Mouse (Mus musculus) heart, embryonic 16.5 days (tissue): ENCODE data around the gene Il1rn. TPM values are rescaled to one million over a fixed set of nuclear protein-coding genes. Genes with fewer than 3 reads are reported as not detected.

Experiments used
- ATAC-seq: fragments of 200-750 bp; cut with Nextera tagmentation; replicated peaks from 2 replicates; pipeline ENCODE4 v1.8.0; 2017; ENCODE audit warnings: moderate number of reproducible peaks; ENCODE audit not compliant: insufficient read depth, low FRiP score; ENCODE audit errors: extremely low read depth
- H3K27ac ChIP-seq: fragments of 300-500 bp; sonication (generic); 2 replicates; pipeline ENCODE4 v1.5.1; 2014; ENCODE audit warnings: mild to moderate bottlenecking, low read length, control low read depth, moderate library complexity
- H3K27me3 ChIP-seq: fragments of 300-500 bp; sonication (generic); 2 replicates; pipeline ENCODE4 v1.6.1; 2014; ENCODE audit warnings: low read length, mixed read lengths; ENCODE audit not compliant: control insufficient read depth, insufficient read depth
- H3K36me3 ChIP-seq: fragments of 300-500 bp; sonication (generic); 2 replicates; pipeline ENCODE4 v1.6.1; 2014; ENCODE audit not compliant: control insufficient read depth, insufficient read depth
- H3K4me1 ChIP-seq: fragments of 300-500 bp; sonication (generic); 2 replicates; pipeline ENCODE4 v1.6.1; 2014; ENCODE audit warnings: low read length, mixed read lengths; ENCODE audit not compliant: control insufficient read depth, insufficient read depth
- H3K4me2 ChIP-seq: fragments of 300-500 bp; sonication (generic); 2 replicates; pipeline ENCODE4 v1.6.1; 2014; ENCODE audit warnings: low read depth, mild to moderate bottlenecking, control low read depth, low read length
- H3K4me3 ChIP-seq: fragments of 300-500 bp; sonication (generic); 2 replicates; pipeline ENCODE4 v1.5.1; 2014; ENCODE audit warnings: mild to moderate bottlenecking, control low read depth, low read length
- H3K9ac ChIP-seq: fragments of 300-500 bp; sonication (generic); 2 replicates; pipeline ENCODE4 v1.6.1; 2014; ENCODE audit warnings: low read length, control low read depth
- H3K9me3 ChIP-seq: fragments of 300-500 bp; sonication (generic); replicated peaks from 2 replicates; pipeline ENCODE4 v1.6.1; 2016; ENCODE audit warnings: low read length; ENCODE audit not compliant: control insufficient read depth
- WGBS: fragments of 180-500 bp; shearing (Covaris S2); extraction: QIAGEN DNeasy Blood & Tissue Kit; methylation state at CpG from one replicate; pipeline ENCODE4 v1.1.7; 2014; 5-methylcytosine and 5-hydroxymethylcytosine counted together
- polyA plus RNA-seq: library from polyadenylated mRNA; unstranded; fragments of >200 nt; fragmentation: Nextera tagmentation; extraction: Ambion mirVana; gene quantifications from 2 replicates; pipeline ENCODE4 v1.2.1, GENCODE M21; 2015

Il1rn gene
- polyA plus RNA-seq = 0.85 and 2.1 TPM in 2 replicates

- H3K4me3 ChIP-seq = no peak within 1 kb of the TSS
- H3K36me3 ChIP-seq = no peaks in the 10 kb centered on the region
- ATAC-seq = no peak
- H3K27ac ChIP-seq = no peak within 1 kb of the TSS
- peaks cover 5% of the 10 kb centered on the region for H3K4me1 ChIP-seq
- H3K9me3 ChIP-seq = no peaks in the 10 kb centered on the region
- no peaks in the 10 kb centered on the region for H3K27me3 ChIP-seq
- H3K9ac ChIP-seq = no peak within 1 kb of the TSS
- 76% methylated on average over 2 of the region's 2 CpGs for WGBS
- H3K4me2 ChIP-seq = no peak within 1 kb of the TSS
These were observed at the start of gene Il1rn for GRCm38 (mm10) chr2:24336545-24336944. Gene Il1rn (plus strand): TSS chr2:24336853.

DNA sequence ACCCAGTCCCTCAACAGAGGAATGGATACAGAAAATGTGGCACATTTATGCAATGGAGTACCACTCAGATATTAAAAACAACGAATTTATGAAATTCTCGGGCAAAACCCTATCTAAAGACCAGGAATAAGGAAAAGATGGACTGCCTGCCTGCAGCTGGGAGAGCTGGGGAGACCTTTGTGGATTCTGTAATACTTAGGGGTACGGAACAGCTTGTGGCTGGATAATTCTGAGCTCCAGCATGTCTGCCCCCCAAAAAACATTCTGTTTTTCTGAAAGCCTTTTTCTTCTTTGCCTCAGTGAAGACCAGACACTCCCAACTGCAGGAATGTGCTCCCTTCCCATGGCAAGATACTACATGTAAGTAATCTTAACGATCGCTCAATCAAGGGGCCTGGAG is 45.8 kb upstream of the Il1rn start, which contains the start of gene Il1f10:
Il1f10 (plus strand) TSS at position 301 of the 400 bp plus-strand sequence.
- Histone ChIP-seq H3K9me3 (no peaks in the 10 kb centered on the region), H3K4me2 (no peak within 1 kb of the TSS), H3K9ac (no peak within 1 kb of the TSS), H3K4me1 (peaks cover 2% of the 10 kb centered on the region; the same call in 1 of the 2 replicates), H3K4me3 (no peak within 1 kb of the TSS), H3K27ac (no peak within 1 kb of the TSS), H3K36me3 (no peaks in the 10 kb centered on the region), H3K27me3 (peaks cover 3% of the 10 kb centered on the region; the same call in 1 of the 2 replicates)
- no peak for ATAC-seq
- WGBS = 67% methylated on average over 5 of the region's 5 CpGs

GRCm38 (mm10) chr2:24294616-24295015 is 42.0 kb upstream of the Il1rn start:
- Histone ChIP-seq H3K27ac (no peak overlapping the region), H3K27me3 (peaks cover 6% of the 10 kb centered on the region; the same call in 1 of the 2 replicates), H3K9ac (no peak overlapping the region), H3K4me1 (peaks cover 2% of the 10 kb centered on the region; the same call in 1 of the 2 replicates), H3K4me2 (no peak overlapping the region), H3K9me3 (no peaks in the 10 kb centered on the region), H3K4me3 (no peak overlapping the region), H3K36me3 (no peaks in the 10 kb centered on the region)
- ATAC-seq = no peak
- 32% methylated on average over 1 of the region's 1 CpGs for WGBS

DNA sequence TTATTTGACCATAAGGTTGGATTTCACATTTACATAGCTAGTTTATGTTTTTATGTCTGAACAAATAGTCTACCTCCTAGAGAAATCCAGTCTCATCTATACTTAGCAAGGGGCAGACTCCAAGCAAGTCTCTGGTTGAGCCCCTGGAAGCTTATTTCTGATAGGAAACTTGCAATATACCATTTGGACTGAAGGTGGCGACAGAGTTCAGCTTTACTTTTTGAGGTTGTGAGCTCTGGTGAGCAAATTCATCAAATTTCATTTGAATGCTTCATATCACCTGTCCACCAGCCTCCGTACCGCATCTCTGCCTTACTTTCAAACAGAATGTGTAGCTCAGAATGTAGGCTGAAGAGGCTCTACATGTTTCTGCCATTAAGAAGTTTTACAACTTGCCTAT is 39.8 kb upstream of the Il1rn start:
- Histone ChIP-seq H3K27me3 (peaks cover 6% of the 10 kb centered on the region; the same call in 1 of the 2 replicates), H3K27ac (no peak overlapping the region), H3K4me1 (no peaks in the 10 kb centered on the region), H3K36me3 (no peaks in the 10 kb centered on the region), H3K9ac (no peak overlapping the region), H3K4me3 (no peak overlapping the region), H3K9me3 (no peaks in the 10 kb centered on the region), H3K4me2 (no peak overlapping the region)
- 12% methylated on average over 3 of the region's 3 CpGs for WGBS
- ATAC-seq = no peak

DNA sequence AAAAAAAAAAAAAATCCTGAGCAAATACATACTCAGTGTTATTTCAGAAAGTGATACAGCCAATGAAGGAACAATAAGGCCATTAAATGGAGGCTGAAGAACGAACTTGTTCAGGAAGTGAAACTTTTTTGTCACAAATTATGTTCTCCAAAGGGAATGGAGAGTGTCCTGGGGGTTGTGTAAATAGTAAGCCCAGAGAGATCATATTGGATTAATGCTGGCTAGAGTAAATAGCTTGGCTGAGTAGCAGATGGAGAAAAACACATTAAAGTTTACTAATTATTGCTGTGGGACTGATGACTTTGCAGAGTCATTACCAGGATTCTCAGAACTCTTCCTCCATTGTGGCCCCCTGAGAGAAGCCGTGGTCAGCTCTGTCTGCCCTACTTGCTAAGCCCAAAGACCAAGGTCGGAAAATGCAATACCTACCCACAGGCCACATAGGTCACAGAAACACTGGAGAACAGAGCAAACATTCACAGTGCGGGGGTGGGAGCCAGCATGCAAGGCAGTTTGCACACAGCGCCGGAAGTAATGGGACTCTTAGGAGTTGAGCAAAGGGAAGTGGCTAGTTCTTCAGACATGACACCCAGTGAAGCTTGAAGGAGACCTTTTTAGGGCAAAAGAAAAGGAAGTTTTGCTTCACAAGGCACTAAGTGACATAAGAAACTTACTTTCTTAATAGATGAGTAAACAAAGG is 25.2 kb upstream of the Il1rn start:
- Histone ChIP-seq H3K4me1 (no peaks in the 10 kb centered on the region), H3K4me2 (no peak overlapping the region), H3K36me3 (no peaks in the 10 kb centered on the region), H3K4me3 (no peak overlapping the region), H3K9ac (no peak overlapping the region), H3K27ac (no peak overlapping the region), H3K9me3 (no peaks in the 10 kb centered on the region), H3K27me3 (no peaks in the 10 kb centered on the region)
- ATAC-seq = no peak
- 63% methylated on average over 6 of the region's 6 CpGs for WGBS

GRCm38 (mm10) chr2:24316919-24317318 is 19.7 kb upstream of the Il1rn start:
- Histone ChIP-seq H3K9me3 (no peaks in the 10 kb centered on the region), H3K9ac (no peak overlapping the region), H3K36me3 (no peaks in the 10 kb centered on the region), H3K27me3 (no peaks in the 10 kb centered on the region), H3K4me3 (no peak overlapping the region), H3K4me1 (no peaks in the 10 kb centered on the region), H3K4me2 (no peak overlapping the region), H3K27ac (no peak overlapping the region)
- WGBS = 73% methylated on average over 1 of the region's 1 CpGs
- no peak for ATAC-seq

DNA sequence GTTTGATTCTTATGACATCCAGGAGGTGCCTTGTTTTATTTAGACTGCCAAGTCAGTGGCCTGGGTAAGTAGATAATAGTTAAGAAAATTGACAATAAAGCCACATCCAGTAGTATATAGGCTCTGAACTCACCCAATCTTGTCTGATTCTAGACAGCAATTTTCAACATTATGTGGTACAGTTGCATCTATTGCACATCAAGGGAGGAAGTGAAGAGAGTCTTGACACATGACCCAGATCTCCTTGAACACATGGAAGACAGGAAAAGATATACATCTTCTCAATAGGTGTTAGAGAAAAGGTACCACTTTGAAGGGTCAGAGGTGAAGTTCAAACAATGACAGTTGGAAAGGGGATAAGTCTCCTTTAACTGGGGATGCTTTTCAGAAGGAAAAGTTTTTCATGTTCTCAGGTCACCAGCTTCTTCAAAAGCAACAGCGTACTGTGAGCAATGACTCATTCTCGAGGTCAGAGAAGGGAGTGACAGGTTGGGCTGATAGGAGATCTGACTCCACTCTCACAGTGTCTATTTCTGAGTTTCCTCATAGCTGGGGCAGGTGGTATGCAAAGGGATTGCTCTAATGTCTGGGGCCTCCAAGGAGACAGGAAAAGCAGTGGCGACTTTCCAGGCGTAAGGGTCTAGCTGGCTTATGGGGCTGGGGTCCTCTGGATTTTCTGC is 18.6 kb upstream of the Il1rn start:
- Histone ChIP-seq H3K27ac (no peak overlapping the region), H3K4me2 (no peak overlapping the region), H3K9me3 (no peaks in the 10 kb centered on the region), H3K9ac (no peak overlapping the region), H3K4me1 (no peaks in the 10 kb centered on the region), H3K36me3 (no peaks in the 10 kb centered on the region), H3K4me3 (no peak overlapping the region), H3K27me3 (no peaks in the 10 kb centered on the region)
- ATAC-seq = no peak
- WGBS = 45% methylated on average over 4 of the region's 4 CpGs

GRCm38 (mm10) chr2:24335333-24335732 is 1.3 kb upstream of the Il1rn start:
- Histone ChIP-seq H3K27me3 (no peaks in the 10 kb centered on the region), H3K4me1 (peaks cover 5% of the 10 kb centered on the region), H3K9me3 (no peaks in the 10 kb centered on the region), H3K9ac (no peak overlapping the region), H3K4me2 (no peak overlapping the region), H3K36me3 (no peaks in the 10 kb centered on the region), H3K4me3 (no peak overlapping the region), H3K27ac (no peak overlapping the region)
- no peak for ATAC-seq
- 39% methylated on average over 3 of the region's 3 CpGs for WGBS

- no peaks in the 10 kb centered on the region for H3K27me3 ChIP-seq
- H3K9ac ChIP-seq = no peak overlapping the region
- no peak overlapping the region for H3K27ac ChIP-seq
- WGBS = 54% methylated on average over 3 of the region's 3 CpGs
- no peak for ATAC-seq
- no peaks in the 10 kb centered on the region for H3K9me3 ChIP-seq
- H3K36me3 ChIP-seq = no peaks in the 10 kb centered on the region
- no peak overlapping the region for H3K4me2 ChIP-seq
- no peaks in the 10 kb centered on the region for H3K4me1 ChIP-seq
- H3K4me3 ChIP-seq = no peak overlapping the region
These were observed 4.8 kb downstream of the Il1rn start for GRCm38 (mm10) chr2:24341395-24341885.
